Mouse (Mus musculus) erythroid progenitor cell, adult 5-6 weeks (primary cell): ENCODE measurements around the gene Ddx27. TPM values are rescaled to one million over a fixed set of nuclear protein-coding genes. Genes with fewer than 3 reads are reported as not detected.
"Not testable (repeated sequence)": the region's sequence is repeated elsewhere in the genome, so short reads cannot be mapped to it uniquely, and the experiment has no call there.

Experiments
- ATAC-seq: replicated peaks from 2 replicates; pipeline ENCODE4 v1.8.0; 2016; ENCODE audit warnings: moderate number of reproducible peaks, mild to moderate bottlenecking, moderate TSS enrichment, inconsistent platforms; ENCODE audit not compliant: poor library complexity, low FRiP score, severe bottlenecking
- total RNA-seq, 2 experiments: library from RNA; stranded (forward) in 1 of 2; stranded (reverse) in 1 of 2; fragments of 150-400 nt in 1 of 2; fragments of 186-747, 209-891 nt in 1 of 2; gene quantifications; 2 replicates each; pipeline versions ENCODE4 v1.2.3 to v1.2.4; 2015 to 2017; ENCODE audit warnings: low replicate concordance in 2 of 2

Ddx27 gene
- total RNA-seq (2015; ENCODE audit: low replicate concordance): 31.4 and 35.6 TPM in 2 replicates
- 44.6 and 49.5 TPM in 2 replicates for total RNA-seq (2017; ENCODE audit: low replicate concordance)

DNA sequence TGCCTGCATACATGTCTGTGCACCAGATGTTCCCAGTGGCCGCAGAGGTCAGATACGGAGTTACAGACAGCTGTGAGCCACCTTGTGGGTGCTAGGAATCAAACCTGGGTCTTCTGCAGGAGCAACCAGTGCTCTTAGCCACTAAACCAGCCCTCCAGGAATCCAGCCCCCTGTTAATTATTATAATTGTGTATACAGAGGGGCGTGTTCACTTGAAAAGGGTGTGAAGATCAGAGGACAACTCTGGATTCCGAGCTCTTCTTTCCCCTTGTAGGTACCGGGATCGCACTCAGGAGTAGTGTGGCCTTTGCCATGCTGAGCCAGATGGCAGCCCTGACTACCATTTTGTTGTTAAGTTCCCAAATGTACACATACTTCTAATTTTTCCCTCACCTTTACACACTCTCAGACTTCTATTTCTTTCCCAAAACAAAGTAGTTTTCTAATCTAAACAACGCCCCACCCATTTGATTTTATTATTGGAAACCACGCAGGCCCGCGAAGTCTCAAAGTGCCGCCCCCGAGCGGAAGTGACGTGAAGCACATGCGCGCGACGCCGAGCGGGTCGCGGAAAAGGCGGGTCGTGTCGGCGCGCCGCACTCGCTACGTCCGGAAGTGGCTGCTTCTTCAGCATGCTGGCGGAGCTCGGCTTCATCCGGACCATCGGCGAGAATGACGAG lies at the start of gene Ddx27:
Gene Ddx27, plus strand, starts transcription at position 492 of the 680 bp plus-strand sequence.
- ATAC-seq: peak; percentile 99

DNA sequence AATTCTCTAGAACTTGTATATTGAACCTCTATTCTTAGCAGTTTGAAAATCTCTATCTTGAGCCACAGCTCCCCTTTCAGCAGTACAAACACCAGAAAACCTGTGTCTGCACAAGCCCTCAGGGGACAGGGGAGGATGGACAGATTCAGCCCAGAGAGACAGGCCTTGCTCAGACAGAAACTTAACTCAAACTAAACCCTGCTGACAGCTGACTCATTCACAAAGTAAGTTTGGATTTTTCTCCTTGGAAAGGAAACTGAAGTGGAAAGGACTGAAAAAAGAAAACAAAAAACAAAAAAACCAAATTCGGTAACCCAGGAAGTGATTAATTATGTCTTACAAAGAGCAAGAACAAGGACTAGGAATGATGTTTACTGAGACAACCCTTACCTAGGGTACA lies 41.8 kb upstream of the Ddx27 start:
- no peak for ATAC-seq

DNA sequence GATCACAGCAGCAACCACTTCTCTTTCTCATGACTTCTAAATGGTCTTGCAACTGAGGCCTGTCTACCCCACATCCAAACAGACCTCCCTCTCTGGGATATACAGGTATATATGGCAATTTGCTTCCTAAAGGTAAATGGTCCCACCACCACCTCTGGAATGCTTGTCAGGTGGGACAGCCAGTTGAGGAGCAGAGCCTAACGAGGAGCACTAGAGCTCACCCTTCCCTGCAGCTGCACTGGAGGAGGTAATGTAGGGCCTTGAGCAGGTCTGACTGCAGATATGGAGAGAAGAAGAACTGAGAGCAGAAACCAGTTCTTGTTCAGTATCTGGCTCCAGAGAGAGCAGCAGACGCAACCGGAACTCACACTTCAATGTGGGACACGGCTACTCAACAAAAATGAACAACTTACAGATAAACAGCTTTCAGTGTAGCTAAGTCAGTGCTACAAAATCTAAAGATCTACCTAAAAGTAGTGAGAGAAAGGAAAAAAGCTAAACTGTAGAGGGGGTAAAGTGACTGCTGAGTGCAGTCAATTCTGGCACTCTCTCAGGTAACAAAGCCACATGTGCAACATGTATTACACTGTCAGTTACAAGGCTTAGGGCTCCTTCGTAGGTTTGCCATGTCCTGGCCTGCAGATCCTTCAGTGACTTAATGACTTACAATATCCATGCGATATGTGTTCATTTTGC lies 40.7 kb upstream of the Ddx27 start:
- ATAC-seq: no peak

DNA sequence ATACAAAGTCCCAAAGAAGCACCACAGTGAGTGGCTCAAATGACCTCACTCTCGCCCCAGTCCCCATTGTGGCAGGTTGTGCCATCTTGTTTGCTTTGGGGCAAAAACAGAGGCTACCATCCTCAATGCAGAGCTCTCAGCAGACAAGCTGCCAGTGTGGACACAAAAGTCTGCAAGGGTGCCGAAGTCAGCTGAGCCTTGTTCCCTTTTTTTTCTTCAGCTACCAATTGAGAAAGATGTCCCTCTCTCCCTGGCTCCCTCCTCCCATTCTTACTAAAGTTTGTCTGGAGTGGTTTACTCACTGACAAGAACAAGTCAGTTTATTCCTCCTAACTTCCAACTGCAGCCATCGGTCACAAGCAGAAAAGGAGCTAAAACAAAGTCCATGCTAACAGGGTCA lies 38.6 kb upstream of the Ddx27 start:
- no peak for ATAC-seq

DNA sequence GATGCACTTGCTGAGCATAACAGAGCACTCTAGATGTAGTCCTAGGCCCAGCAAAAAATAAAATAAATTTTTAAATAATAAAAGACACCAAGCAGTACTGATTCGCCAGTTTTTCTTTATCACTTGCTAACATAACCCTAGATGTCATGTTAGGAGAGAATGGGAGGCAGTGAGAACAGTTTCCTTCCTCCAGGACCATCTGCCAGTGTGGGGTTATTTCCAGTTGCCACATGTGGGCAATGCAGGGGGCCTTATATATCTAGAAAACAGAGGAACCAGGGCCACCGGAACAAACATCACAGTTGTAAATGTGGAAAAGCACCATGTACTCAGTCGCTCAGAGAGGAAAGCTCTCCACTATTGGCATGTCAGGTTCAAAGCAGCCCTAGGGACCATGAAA lies 37.5 kb upstream of the Ddx27 start:
- ATAC-seq: no peak

DNA sequence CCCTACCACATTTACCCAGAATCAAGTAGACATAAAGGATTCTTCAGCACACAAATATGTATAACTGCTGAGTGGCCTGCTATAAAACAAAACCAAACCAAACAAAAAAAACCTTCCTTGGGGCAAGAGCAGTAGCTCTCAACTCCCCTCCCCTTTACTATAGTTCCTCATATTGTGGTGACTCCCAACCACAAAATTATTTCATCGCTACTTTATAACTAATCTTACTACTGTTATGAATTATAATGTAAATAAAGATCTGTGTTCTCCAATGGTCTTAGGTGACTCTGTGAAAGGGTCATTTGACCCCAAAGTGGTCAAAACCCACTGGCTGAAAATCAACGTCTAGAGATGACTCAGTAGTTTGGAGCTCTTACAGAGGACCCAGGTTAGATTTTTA lies 34.8 kb upstream of the Ddx27 start:
- ATAC-seq: no peak

DNA sequence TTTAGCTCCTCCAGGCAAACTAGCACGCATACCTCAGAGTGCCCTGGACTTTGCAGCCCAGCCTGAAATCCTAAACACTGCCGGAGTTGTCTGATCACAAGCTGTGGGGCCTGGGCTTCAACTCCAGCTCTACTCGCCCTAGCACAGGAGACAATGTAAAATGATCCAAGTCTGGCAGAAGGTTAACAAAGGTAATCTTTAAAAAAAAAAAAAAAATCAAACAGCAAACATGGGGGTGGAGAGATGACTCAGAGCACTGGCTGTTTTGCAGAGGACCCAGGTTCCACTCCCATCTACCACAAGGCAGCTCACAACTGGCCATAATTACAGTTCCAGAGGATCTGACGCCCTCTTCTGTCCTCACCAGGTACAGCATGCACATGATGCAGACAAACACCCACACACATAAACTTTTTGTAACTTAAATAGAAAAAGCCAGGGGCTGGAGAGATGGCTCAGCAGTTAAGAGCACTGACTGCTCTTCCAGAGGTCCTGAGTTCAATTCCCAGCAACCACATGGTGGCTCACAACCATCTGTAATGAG lies 31.6 kb upstream of the Ddx27 start:
- ATAC-seq: no peak

DNA sequence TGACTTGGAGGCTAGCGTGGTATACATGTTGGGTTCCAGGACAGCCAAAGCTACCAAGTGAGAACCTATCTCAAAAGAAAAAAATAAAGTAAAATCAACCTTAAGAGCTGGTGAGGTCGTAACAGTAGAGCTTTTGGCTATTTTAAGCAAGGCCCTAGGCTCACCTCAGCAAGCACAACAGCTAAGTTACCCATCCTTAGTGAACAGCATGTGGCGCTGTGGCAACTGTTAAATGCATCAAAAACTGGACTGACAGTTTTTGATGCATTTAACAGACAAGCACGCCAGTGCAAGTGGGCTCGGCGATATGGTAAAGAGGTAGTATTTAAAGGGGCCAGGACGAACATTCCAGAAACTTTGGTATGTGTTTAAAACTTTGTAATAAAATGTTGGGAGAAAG lies 24.1 kb upstream of the Ddx27 start:
- ATAC-seq: no peak

DNA sequence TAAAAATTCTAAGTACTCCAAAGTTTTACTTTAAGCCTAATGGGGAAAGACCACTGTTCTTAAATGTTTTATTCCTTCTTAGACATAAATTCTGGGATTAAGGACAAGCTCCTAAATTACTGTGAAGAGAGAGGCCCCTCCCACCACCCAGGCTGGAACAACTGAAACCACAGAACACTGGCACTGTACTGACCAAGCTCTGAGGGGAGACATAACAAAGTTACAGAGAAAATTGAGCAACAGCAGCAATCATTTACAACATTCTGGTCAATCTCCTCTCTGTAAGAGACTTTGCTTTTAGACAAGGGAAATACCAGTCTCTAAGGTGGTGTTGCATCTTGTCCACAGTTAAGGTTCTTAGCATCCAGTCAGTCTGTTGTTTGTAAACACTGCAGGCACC lies 23.0 kb upstream of the Ddx27 start:
- ATAC-seq: no peak

DNA sequence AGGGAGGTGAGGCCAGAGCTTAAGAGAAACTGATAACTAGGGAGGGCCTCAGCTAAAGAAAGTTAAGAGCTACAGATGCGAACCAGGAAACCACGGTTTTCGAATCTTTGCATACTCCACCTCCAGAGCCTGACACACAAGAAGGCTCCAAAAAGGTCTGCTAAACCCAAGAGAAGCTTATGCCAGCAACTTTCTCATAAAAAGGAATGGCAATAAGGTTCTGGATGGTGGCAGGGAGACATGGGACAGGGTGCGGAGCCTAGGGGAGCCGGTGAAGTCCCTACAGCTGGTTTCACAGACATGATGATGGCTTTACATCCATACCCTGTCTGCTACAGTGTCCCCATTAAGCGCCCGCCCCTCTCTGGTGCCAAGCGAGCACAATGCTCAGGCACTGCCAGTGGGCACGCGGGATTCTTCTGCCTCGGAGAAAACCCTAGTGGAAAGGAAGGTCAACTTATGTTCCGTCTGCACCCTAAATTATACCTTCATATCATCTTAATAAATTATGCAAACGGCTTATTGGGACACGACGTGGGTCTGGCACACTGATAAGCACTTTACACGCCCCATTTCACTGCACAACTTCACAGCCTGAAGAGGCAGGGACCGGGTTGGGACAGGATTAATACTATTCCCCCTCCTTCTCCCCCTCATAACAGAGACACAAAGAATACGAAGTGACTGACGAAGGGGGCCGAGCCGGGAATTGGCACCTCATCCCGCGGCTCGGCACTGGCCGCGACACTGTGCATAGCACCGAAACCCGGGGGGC lies 19.8 kb upstream of the Ddx27 start:
- ATAC-seq: peak; percentile 69

DNA sequence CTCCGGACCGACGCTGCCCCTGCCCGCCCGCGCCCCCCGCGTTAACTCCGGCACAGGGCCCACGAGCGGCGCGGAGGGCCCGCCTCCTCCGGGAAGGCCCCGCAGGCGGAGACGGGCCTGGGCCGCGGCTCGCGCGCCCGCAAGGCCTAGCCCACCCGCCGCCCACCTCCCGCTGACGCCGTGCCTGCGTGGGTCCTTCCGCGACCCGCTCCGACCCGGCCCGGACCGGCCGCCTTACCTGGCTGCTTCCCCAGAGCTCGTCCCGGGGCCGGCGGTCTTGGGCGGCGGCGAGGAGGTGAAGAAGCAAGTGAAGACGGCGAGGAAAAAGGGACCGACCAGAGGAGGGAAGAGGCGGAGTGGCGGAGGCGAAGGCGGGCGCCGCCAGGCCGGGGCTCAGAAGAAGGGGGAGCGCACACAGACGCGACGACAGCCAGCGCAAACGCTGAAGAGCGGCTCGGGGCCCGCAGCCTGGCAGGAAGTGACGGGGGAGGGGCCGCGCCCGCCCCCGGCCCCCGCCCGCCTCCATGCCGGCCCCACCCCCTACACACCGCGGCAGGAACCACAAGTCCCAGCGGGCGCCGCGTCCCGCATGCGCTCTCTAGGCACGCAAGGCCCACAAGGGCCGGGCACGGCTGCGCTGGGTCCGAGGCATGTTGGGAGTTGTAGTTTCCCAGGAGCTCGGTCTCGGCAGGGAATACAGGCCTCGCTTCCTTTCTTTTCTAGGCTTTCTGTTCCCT lies 19.0 kb upstream of the Ddx27 start, which contains the start of gene Stau1:
Gene Stau1, minus strand, starts transcription at position 504 of the 737 bp plus-strand sequence.
- ATAC-seq: peak; percentile 96

DNA sequence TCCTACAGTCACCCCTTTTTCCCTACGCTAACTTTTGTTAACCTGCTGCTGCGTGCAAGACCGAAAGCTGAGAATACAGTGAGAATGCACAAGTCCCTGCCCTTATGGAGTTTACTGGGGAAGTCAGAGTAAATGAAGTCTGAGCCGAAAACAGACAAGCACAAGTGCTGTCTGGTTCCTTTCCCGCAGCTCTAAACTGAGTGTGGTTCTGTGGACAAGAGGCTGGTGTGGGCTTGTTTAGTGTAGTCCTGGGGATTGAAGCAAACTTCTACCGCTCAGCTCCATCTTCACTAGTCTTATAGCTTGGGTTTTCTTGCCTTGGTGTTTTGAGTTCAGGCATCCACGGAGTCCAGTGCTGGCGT lies 18.5 kb upstream of the Ddx27 start:
- peak; percentile 39 for ATAC-seq

DNA sequence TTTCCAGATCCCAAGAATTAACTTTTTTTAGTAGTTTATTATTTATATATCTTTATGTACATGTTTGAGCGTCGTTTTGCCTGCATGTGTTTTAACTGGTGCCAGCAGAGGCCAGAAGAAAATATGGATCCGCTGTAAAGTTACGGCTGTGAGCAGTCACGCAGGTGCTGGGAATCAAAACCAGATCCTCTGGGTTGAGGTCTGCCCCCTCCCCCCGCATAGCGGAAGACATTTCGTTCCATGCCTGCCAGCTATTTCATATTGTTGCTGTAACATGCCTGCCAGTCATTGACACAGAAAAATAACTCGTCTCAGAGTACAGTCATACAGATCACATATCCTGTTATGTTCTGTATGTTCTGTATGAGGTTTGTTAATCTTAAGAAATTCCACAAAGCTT lies 13.5 kb upstream of the Ddx27 start:
- no peak for ATAC-seq

DNA sequence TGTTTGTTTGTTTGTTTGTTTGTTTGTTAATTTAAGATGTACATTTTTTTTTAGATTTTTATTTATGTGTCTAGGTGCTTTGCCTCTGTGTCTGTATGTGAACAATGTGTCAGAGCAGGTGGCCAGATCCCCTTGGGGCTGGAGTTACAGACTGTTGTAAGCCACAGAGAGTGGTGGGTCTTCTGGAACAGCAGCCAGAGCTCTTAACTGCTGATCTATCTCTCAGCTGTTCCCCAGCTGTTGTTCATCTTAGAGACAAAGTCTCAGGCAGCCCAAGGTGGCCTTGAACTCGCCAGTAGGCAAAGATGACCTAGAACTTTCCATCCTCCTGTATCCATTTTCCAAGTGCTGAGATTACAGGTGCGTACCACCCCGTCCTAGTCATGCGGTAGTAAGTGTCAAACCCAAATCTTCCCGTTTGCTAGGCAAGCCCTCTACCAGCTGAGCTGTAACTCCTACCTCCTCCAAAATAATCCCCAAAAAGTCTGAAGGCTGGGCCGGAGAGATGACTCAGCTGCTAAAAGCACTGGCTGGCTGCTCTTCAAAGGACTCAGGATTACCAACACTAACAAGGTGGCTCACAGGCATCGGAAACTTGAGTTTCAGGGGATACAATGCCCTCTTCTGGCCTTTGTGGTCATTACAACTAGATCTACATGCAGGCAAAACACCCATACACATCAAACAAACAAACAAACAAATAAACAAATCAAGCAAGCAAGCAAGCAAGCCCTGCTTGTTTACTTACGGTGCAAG lies 10.7 kb upstream of the Ddx27 start:
- peak; percentile 85 for ATAC-seq

DNA sequence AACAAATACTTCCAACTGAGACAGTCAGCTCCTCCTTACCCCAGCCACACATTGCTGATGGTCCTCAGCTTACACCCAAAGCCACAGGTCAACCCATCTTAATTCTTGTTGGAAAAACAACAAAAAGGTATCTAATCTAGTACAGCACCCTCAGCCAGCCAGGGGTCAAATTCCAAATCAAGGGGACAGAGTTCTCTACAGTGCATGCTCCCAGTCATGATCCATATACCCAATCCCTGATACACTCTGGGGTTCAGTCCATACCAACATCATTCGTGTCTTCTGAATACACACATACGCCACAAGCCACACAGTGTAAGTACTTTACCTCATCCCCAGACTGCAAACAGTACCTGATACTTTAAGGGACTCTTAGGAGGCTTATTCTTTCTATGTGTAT lies 8.6 kb upstream of the Ddx27 start:
- ATAC-seq: no peak

DNA sequence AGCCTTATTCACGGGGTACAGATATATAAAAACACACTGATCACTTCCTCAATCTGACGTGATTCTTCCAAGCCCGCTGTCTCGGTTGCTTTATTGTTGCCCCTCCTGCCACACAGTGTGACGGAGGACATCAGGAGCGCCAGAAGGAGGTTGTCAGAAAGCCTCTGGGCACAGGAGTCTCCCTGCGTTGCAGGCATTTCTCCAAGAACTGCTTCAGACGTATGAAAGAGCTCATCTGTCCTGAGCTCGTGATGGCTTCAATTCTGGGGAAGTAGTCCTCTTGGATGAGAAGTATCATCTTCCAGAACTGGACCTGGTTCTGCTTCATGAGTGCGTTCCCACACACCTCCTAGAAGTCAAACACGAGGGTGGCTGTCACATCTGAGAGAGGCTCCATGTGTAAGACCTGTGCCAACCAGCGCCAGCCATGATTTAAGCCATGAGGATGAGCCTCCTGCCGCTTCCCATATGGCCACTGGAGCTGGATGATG lies 7.9 kb upstream of the Ddx27 start:
- no peak for ATAC-seq

DNA sequence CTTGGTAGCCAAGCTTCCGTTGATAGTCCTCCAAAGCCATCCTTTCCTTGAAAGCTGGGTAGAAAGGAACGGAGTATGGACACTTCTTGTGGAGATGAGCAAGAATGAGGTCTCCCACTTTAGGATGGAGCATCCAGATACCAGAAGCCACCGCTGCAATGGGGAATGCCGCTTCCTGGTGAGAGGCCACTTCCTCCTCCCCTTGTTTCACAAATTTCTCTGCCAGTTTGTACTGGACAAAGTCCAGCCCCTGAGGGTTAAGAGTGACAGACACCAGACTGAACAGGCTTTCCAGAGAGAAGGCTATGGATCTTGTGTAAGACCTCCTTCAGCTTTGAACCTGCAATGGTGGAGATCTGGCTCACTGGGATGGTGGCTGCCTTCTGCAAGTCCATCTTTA lies 7.4 kb upstream of the Ddx27 start:
- ATAC-seq: not testable (repeated sequence)

DNA sequence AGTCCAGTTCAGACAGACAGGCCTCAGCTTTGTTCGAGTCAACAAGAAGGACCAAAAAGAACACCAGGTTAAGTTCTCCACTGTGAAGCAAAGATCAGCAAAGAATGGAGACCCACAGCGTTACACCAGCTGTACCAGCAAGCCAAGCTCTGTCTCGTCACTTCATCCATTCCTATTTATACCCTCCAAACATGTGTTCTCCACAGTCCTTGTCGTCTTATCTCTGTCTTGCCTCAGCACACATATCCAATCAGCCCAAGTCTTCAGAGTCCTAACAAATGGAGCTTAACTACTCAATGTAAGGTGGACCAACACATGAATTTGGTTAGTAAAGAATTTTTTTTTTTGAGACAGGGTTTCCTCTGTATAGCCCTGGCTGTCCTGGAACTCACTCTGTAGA lies 5.5 kb upstream of the Ddx27 start:
- no peak for ATAC-seq

DNA sequence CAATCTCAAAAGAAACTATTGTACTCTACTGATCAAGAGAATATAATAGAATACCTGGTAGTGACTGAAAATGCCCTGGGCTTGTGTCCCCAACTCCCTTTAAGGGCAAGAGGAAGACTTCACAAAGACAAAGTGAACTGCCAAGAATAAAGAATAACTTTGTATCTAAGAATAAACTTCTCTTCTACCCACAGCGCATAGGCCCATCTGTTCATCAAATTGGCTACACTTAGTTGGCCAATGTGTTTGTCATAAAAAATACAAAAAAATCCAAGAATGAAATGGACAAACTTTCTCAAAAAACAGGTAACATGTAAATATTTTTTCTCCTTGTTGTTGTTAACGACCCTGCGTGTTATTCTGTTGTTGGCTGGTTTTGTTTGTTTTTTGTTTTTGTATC lies 4.4 kb upstream of the Ddx27 start:
- ATAC-seq: no peak
